Mouse (Mus musculus): Measurements from ENCODE around the gene Ank3. TPM values are rescaled to one million over a fixed set of nuclear protein-coding genes. Genes with fewer than 3 reads are reported as not detected.
A peak's percentile ranks its signal among the peaks of the same experiment; 100 is the strongest.

Gene Ank3
- polyA plus RNA-seq, 1 experiment from 2014 or later: 47.6 TPM

DNA sequence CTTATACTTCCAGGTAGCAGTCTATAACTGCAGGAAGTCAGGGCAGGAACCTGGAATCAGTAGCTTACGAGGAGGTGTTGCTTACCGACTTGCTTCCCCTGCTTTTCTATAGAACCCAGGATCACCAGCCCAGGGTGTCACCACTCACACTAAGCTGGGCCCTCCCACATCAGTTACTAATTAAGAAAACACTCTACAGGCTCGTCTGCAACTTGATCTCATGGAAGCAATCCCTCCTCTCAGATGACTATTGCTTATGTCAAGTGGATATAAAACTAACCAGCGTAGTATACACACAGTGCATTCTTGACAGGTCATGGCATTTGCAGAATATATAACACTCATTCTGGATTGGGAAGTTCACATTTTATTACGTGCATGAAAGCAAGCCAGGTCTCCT, 613.2 kb downstream of the Ank3 start:
- Histone ChIP-seq H3K27me3 (ENCODE audit: insufficient read depth, low read length) (no peaks in the 10 kb centered on the region), H3K27ac (ENCODE audit: low read length) (0 out of 2 replicates have a peak overlapping the region, but pooled peaks have one; percentile 30), H3K36me3 (ENCODE audit: insufficient read depth, low read length) (peaks cover 30% of the 10 kb centered on the region), H3K4me3 (ENCODE audit: low read length) (no peak overlapping the region), H3K9me3 (ENCODE audit: low read length) (no peaks in the 10 kb centered on the region), H3K9ac (replicated peaks; ENCODE audit: low read length) (no peak overlapping the region), H3K4me2 (replicated peaks; ENCODE audit: low read depth, low read length) (no peak overlapping the region), H3K4me1 (ENCODE audit: insufficient read depth, low read length) (peaks cover 20% of the 10 kb centered on the region)
- WGBS: 24% methylated on average over 5 of the region's 5 CpGs
- ATAC-seq (ENCODE audit: low FRiP score, low TSS enrichment): peak; percentile 89

GRCm38 (mm10) chr10:70013931-70014330, 615.4 kb downstream of the Ank3 start:
- Histone ChIP-seq H3K4me2 (replicated peaks; ENCODE audit: low read depth, low read length) (no peak overlapping the region), H3K27ac (ENCODE audit: low read length) (no peak overlapping the region), H3K27me3 (ENCODE audit: insufficient read depth, low read length) (no peaks in the 10 kb centered on the region), H3K9ac (replicated peaks; ENCODE audit: low read length) (no peak overlapping the region), H3K9me3 (ENCODE audit: low read length) (no peaks in the 10 kb centered on the region), H3K4me3 (ENCODE audit: low read length) (no peak overlapping the region), H3K36me3 (ENCODE audit: insufficient read depth, low read length) (peaks cover 30% of the 10 kb centered on the region), H3K4me1 (ENCODE audit: insufficient read depth, low read length) (peaks cover 18% of the 10 kb centered on the region)
- ATAC-seq (ENCODE audit: low FRiP score, low TSS enrichment): no peak
- WGBS: 90% methylated on average over 13 of the region's 13 CpGs

GRCm38 (mm10) chr10:70015201-70015600, 616.6 kb downstream of the Ank3 start:
- 84% methylated on average over 9 of the region's 9 CpGs for WGBS
- peaks cover 18% of the 10 kb centered on the region for H3K4me1 ChIP-seq (ENCODE audit: insufficient read depth, low read length)
- no peak overlapping the region for H3K4me2 ChIP-seq (replicated peaks; ENCODE audit: low read depth, low read length)
- peaks cover 37% of the 10 kb centered on the region for H3K36me3 ChIP-seq (ENCODE audit: insufficient read depth, low read length)
- no peaks in the 10 kb centered on the region; the same call in 1 of the 2 replicates for H3K9me3 ChIP-seq (ENCODE audit: low read length)
- ATAC-seq (ENCODE audit: low FRiP score, low TSS enrichment): no peak
- no peak overlapping the region for H3K27ac ChIP-seq (ENCODE audit: low read length)
- H3K27me3 ChIP-seq (ENCODE audit: insufficient read depth, low read length): no peaks in the 10 kb centered on the region
- H3K9ac ChIP-seq (replicated peaks; ENCODE audit: low read length): no peak overlapping the region
- no peak overlapping the region for H3K4me3 ChIP-seq (ENCODE audit: low read length)

DNA sequence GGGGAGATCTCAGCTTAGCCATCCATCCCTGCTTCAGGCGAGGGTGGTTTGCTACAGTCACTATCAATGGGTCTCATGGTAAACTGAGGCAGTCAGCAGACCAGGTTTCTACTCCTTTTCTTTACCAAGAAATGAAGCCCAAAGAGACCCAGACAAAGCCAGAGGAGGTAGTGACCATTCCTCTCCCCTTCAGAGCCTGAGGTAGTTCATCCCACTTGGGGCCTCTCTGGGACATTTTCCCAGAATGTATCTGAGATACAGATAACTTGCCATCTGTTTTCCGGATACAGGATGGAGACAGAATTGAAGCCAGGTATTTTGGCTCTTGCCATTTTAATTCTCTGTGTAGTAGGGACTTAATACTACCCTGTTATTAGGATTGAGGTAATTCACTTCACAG, 620.1 kb downstream of the Ank3 start:
- no peak overlapping the region for H3K9ac ChIP-seq (replicated peaks; ENCODE audit: low read length)
- H3K4me1 ChIP-seq (ENCODE audit: insufficient read depth, low read length): no peaks in the 10 kb centered on the region
- no peak overlapping the region for H3K27ac ChIP-seq (ENCODE audit: low read length)
- H3K36me3 ChIP-seq (ENCODE audit: insufficient read depth, low read length): peaks cover 36% of the 10 kb centered on the region
- no peaks in the 10 kb centered on the region; the same call in 1 of the 2 replicates for H3K9me3 ChIP-seq (ENCODE audit: low read length)
- WGBS: 88% methylated on average over 2 of the region's 2 CpGs
- H3K4me3 ChIP-seq (ENCODE audit: low read length): no peak overlapping the region
- no peak for ATAC-seq (ENCODE audit: low FRiP score, low TSS enrichment)
- H3K4me2 ChIP-seq (replicated peaks; ENCODE audit: low read depth, low read length): no peak overlapping the region
- no peaks in the 10 kb centered on the region for H3K27me3 ChIP-seq (ENCODE audit: insufficient read depth, low read length)

- no peak overlapping the region for H3K27ac ChIP-seq (ENCODE audit: low read length)
- 86% methylated on average over 10 of the region's 10 CpGs for WGBS
- no peaks in the 10 kb centered on the region; the same call in 1 of the 2 replicates for H3K9me3 ChIP-seq (ENCODE audit: low read length)
- no peaks in the 10 kb centered on the region for H3K4me1 ChIP-seq (ENCODE audit: insufficient read depth, low read length)
- no peak for ATAC-seq (ENCODE audit: low FRiP score, low TSS enrichment)
- H3K9ac ChIP-seq (replicated peaks; ENCODE audit: low read length): no peak overlapping the region
- H3K36me3 ChIP-seq (ENCODE audit: insufficient read depth, low read length): peaks cover 18% of the 10 kb centered on the region
- no peak overlapping the region for H3K4me2 ChIP-seq (replicated peaks; ENCODE audit: low read depth, low read length)
- H3K27me3 ChIP-seq (ENCODE audit: insufficient read depth, low read length): no peaks in the 10 kb centered on the region
- H3K4me3 ChIP-seq (ENCODE audit: low read length): no peak overlapping the region
These were observed 623.1 kb downstream of the Ank3 start for GRCm38 (mm10) chr10:70021667-70022066.

DNA sequence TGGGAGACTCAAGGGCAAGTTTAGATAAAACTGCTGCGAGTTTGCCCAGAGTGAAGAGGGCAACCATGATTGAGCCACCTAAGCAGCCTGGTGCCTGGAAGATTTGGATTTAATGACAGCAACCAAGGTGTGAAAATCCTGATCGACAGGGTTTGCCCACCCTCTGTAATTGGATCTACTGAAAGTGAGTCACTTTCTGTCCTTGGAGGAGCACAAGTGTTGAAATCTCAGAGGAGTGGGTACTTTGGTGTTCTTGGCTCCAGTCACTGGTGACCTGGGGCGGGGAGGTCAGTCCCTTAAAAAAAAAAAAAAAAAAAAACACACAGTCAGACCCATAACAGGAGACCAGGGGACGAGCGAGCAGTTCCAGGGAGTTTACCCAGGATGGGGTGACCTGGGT, 624.0 kb downstream of the Ank3 start:
- 24% methylated on average over 5 of the region's 5 CpGs for WGBS
- peaks cover 14% of the 10 kb centered on the region for H3K36me3 ChIP-seq (ENCODE audit: insufficient read depth, low read length)
- no peak overlapping the region for H3K4me2 ChIP-seq (replicated peaks; ENCODE audit: low read depth, low read length)
- ATAC-seq (ENCODE audit: low FRiP score, low TSS enrichment): no peak
- H3K9me3 ChIP-seq (ENCODE audit: low read length): no peaks in the 10 kb centered on the region; the same call in 1 of the 2 replicates
- H3K4me3 ChIP-seq (ENCODE audit: low read length): no peak overlapping the region
- no peaks in the 10 kb centered on the region for H3K4me1 ChIP-seq (ENCODE audit: insufficient read depth, low read length)
- no peaks in the 10 kb centered on the region for H3K27me3 ChIP-seq (ENCODE audit: insufficient read depth, low read length)
- H3K27ac ChIP-seq (ENCODE audit: low read length): no peak overlapping the region
- H3K9ac ChIP-seq (replicated peaks; ENCODE audit: low read length): no peak overlapping the region

DNA sequence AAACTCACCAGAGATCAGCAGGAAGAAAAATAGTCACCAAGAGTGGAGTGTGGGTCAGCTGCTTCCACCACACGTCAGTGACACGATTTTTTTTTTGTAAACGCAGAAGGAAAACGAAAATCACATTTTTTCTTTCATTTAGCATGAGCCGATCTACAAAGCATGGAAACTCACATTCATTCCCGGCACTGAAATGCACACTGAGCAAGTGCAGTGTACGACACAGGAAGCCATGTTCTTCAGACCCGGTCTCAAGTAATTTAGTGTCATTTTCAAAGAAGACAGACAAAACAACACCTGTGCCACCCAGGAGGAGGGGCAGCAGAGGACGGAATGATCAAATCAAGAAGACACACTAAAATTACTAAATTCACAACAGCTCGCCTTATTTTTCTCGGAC, 625.3 kb downstream of the Ank3 start:
- H3K27ac ChIP-seq (ENCODE audit: low read length): no peak overlapping the region
- no peaks in the 10 kb centered on the region for H3K4me1 ChIP-seq (ENCODE audit: insufficient read depth, low read length)
- H3K4me3 ChIP-seq (ENCODE audit: low read length): no peak overlapping the region
- no peak for ATAC-seq (ENCODE audit: low FRiP score, low TSS enrichment)
- no peaks in the 10 kb centered on the region; the same call in 1 of the 2 replicates for H3K9me3 ChIP-seq (ENCODE audit: low read length)
- no peaks in the 10 kb centered on the region for H3K27me3 ChIP-seq (ENCODE audit: insufficient read depth, low read length)
- no peak overlapping the region for H3K4me2 ChIP-seq (replicated peaks; ENCODE audit: low read depth, low read length)
- H3K36me3 ChIP-seq (ENCODE audit: insufficient read depth, low read length): peaks cover 12% of the 10 kb centered on the region
- 83% methylated on average over 11 of the region's 11 CpGs for WGBS
- no peak overlapping the region for H3K9ac ChIP-seq (replicated peaks; ENCODE audit: low read length)

- no peak for ATAC-seq (ENCODE audit: low FRiP score, low TSS enrichment)
- Histone ChIP-seq H3K4me1 (ENCODE audit: insufficient read depth, low read length) (no peaks in the 10 kb centered on the region), H3K4me3 (ENCODE audit: low read length) (no peak overlapping the region), H3K36me3 (ENCODE audit: insufficient read depth, low read length) (no peaks in the 10 kb centered on the region), H3K27ac (ENCODE audit: low read length) (no peak overlapping the region), H3K9ac (replicated peaks; ENCODE audit: low read length) (no peak overlapping the region), H3K4me2 (replicated peaks; ENCODE audit: low read depth, low read length) (no peak overlapping the region), H3K27me3 (ENCODE audit: insufficient read depth, low read length) (no peaks in the 10 kb centered on the region), H3K9me3 (ENCODE audit: low read length) (no peaks in the 10 kb centered on the region)
- 94% methylated on average over 8 of the region's 8 CpGs for WGBS
These were observed 633.4 kb downstream of the Ank3 start for GRCm38 (mm10) chr10:70031942-70032341.

GRCm38 (mm10) chr10:70032982-70033381, 634.4 kb downstream of the Ank3 start:
- no peak for ATAC-seq (ENCODE audit: low FRiP score, low TSS enrichment)
- 90% methylated on average over 9 of the region's 9 CpGs for WGBS
- H3K4me2 ChIP-seq (replicated peaks; ENCODE audit: low read depth, low read length): no peak overlapping the region

GRCm38 (mm10) chr10:70033856-70034255, 635.3 kb downstream of the Ank3 start:
- WGBS: 46% methylated on average over 3 of the region's 3 CpGs
- no peak overlapping the region for H3K27ac ChIP-seq (ENCODE audit: low read length)
- no peaks in the 10 kb centered on the region for H3K4me1 ChIP-seq (ENCODE audit: insufficient read depth, low read length)
- ATAC-seq (ENCODE audit: low FRiP score, low TSS enrichment): no peak
- H3K36me3 ChIP-seq (ENCODE audit: insufficient read depth, low read length): no peaks in the 10 kb centered on the region
- no peak overlapping the region for H3K9ac ChIP-seq (replicated peaks; ENCODE audit: low read length)
- H3K27me3 ChIP-seq (ENCODE audit: insufficient read depth, low read length): no peaks in the 10 kb centered on the region
- no peak overlapping the region for H3K4me3 ChIP-seq (ENCODE audit: low read length)
- no peaks in the 10 kb centered on the region for H3K9me3 ChIP-seq (ENCODE audit: low read length)
- H3K4me2 ChIP-seq (replicated peaks; ENCODE audit: low read depth, low read length): no peak overlapping the region

More at GRCm38 (mm10) chr10:70032982-70033381, 634.4 kb downstream of the Ank3 start:
- Histone ChIP-seq H3K27me3 (ENCODE audit: insufficient read depth, low read length) (no peaks in the 10 kb centered on the region), H3K36me3 (ENCODE audit: insufficient read depth, low read length) (no peaks in the 10 kb centered on the region), H3K4me1 (ENCODE audit: insufficient read depth, low read length) (no peaks in the 10 kb centered on the region), H3K9me3 (ENCODE audit: low read length) (no peaks in the 10 kb centered on the region), H3K9ac (replicated peaks; ENCODE audit: low read length) (no peak overlapping the region), H3K4me3 (ENCODE audit: low read length) (no peak overlapping the region), H3K27ac (ENCODE audit: low read length) (no peak overlapping the region)
